Mouse (Mus musculus) spleen, adult 2 months (tissue): Measurements from ENCODE around the gene Tomm20l.

ENCODE experiments used
- CTCF ChIP-seq: fragments of 200-500 bp; IDR thresholded peaks from 2 replicates; pipeline ENCODE4 v1.5.1; 2011; ENCODE audit warnings: mild to moderate bottlenecking, inconsistent platforms; ENCODE audit not compliant: insufficient read depth, insufficient read length, insufficient replicate concordance; ENCODE audit errors: extremely low read depth
- POLR2A ChIP-seq: fragments of 200-500 bp; IDR thresholded peaks from 2 replicates; pipeline ENCODE4 v1.6.1; 2011; ENCODE audit warnings: low read depth, low read length, inconsistent platforms

DNA sequence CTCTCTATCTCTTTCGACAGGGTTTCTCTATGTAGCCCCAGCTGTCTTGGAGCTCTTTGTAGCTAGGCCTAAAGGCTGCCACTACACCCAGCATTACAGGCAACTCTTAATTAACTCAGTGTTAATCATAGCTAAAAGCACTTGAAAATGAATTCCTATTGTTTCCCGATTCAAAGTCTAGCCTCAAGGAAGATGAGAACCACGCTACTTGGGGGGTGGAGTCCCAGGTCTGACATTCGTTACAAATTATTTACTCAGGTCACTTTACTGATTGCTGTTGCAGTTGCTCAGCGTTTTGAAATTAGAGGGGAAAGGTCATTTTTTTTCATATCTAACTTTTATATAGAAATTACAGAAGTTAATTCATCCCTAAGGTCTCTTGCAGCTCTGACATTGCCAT lies 24.4 kb downstream of the Tomm20l start:
- no peak for TF ChIP-seq CTCF
- TF ChIP-seq POLR2A = no peak
